Mouse (Mus musculus): ENCODE results near the gene 2900011O08Rik. TPM values are rescaled to one million over a fixed set of nuclear protein-coding genes. Genes with fewer than 3 reads are reported as not detected.
"Not testable (repeated sequence)": the region's sequence is repeated elsewhere in the genome, so short reads cannot be mapped to it uniquely, and the experiment has no call there.

Gene 2900011O08Rik
- polyA plus RNA-seq, 1 experiment from 2014 or later = 45.5 TPM

DNA sequence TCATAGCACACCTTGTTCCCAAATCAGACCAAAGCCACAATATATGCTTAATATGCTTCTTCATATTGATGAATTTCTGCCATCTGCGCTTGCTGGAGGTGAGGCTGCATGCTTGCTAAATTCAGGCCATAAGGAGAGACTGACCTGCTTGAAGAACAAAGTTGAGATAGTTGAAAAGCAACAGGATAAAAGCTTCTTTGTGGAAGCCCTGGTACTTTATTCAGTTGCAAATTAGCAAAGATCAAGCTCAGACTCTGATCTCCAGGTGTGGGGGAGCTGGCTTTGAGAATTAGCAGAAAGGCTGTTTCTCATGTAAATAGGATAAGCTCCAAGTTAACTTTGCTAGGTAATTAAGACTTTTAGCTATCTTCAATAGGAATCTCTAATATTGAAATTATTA is 9.4 kb upstream of the 2900011O08Rik start:
- not testable (repeated sequence) for H3K4me3 ChIP-seq (replicated peaks); H3K9me3 ChIP-seq; H3K36me3 ChIP-seq (replicated peaks); H3K9ac ChIP-seq; H3K27me3 ChIP-seq; H3K4me2 ChIP-seq; ATAC-seq (ENCODE audit: low FRiP score); H3K27ac ChIP-seq; H3K4me1 ChIP-seq
- WGBS = 47% methylated on average over 1 of the region's 1 CpGs

DNA sequence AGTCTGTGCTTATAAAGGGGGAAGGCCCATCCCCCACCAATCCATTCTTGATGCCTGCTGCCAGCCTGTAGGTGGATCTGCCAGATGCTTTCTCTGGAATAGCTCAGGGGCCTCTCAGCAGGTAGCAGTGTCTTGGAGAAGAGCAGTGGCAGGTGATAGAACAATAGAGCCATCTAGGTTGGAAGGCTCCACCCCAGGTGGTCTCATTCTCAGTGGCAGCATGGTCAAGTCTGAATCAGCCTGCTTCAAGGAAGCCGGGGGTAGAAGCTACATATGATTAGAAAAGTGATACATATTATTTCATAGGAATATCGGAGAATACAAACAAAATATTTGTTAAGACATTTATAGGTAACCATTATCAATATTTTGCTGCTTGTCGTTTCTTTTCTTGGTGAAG is 4.7 kb upstream of the 2900011O08Rik start:
- not testable (repeated sequence) for ATAC-seq (ENCODE audit: low FRiP score); H3K4me1 ChIP-seq; H3K36me3 ChIP-seq (replicated peaks); H3K4me2 ChIP-seq; H3K9me3 ChIP-seq; H3K9ac ChIP-seq; H3K4me3 ChIP-seq (replicated peaks); H3K27me3 ChIP-seq; H3K27ac ChIP-seq
- WGBS = 72% methylated on average over 3 of the region's 3 CpGs

DNA sequence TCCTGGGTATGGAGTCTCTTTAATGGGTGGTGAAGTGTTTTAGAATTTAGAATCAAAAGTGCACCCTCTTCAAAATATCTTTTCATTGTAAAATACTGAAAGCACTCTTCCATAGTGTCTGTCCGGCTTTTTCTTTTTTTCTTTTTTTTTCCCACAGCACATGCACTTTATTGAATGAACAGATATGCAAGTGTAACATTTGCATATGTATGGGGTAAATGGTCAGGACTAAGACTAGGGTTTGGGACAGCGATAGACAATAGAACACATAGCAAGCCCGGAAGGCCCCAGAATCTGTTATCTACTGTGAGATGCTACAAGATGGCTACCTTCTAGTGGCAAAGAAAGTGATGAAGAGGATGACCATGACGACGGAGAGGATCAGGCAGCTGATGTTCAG is 3.2 kb upstream of the 2900011O08Rik start:
- Histone ChIP-seq H3K4me3 (replicated peaks) (no peak overlapping the region), H3K4me1 (peaks cover 11% of the 10 kb centered on the region; the same call in 1 of the 2 replicates), H3K27me3 (no peaks in the 10 kb centered on the region), H3K9me3 (no peaks in the 10 kb centered on the region), H3K27ac (no peak overlapping the region), H3K9ac (no peak overlapping the region), H3K36me3 (replicated peaks) (no peaks in the 10 kb centered on the region), H3K4me2 (no peak overlapping the region)
- no peak for ATAC-seq (ENCODE audit: low FRiP score)
- WGBS = 78% methylated on average over 5 of the region's 5 CpGs

DNA sequence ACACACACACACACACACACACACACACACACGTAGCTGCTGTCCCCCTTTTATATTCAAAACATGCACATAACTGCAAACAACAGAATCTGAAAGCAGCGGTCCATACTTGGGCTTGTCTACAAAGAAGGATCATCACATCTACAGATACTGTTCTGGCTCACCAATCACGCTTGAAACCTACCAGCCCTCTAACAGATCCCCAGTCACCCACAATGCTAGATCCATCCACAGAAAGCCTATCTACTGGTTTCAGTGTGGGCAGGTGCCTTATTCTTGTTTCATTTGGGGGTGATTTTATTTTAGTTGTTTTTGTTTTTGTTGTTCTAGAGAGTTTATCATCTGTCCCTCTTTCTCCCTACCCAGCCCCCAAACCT is 219 bp upstream of the 2900011O08Rik start:
- Histone ChIP-seq H3K27me3 (no peaks in the 10 kb centered on the region), H3K27ac (peak overlapping the region; percentile 89), H3K9me3 (no peaks in the 10 kb centered on the region), H3K4me1 (peaks cover 11% of the 10 kb centered on the region; the same call in 1 of the 2 replicates), H3K9ac (peak overlapping the region; percentile 79), H3K4me3 (replicated peaks) (peak overlapping the region; percentile 64), H3K4me2 (peak overlapping the region; percentile 69), H3K36me3 (replicated peaks) (no peaks in the 10 kb centered on the region)
- peak; percentile 64 for ATAC-seq (ENCODE audit: low FRiP score)
- 38% methylated on average over 3 of the region's 3 CpGs for WGBS

DNA sequence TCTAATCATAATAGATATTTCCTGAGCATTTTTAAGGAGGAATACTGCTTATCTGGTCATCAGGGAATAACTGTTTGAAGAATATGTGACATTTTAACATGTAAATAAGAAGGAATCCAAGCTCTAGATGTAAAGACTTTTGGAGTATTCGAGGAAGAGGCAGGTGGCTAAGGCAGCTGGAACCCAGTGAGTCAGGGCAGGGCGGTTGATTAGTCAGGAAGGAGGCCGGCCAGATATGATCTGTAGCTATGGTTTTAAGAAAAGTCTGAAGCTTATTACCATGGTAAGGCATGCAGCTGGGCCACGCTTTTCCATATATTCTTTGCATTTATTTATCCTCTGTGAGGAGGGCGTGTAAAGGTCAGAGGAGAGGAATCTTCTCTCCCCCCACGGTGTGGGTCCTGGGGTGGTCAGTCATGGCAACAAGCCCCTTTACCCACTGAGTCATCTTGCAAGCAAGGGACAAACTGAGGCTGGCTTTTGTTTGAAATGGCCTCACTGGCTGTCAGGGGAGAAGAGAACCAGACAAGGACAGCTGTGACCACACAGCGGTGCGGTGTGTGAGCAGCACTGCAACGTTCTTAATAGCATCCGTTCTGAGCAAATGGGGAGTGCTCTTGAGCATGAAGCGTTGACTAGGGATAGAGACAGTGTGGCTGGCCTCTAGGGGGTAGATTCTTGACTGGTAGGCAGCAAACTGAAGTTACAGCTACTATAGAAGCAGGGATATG is 6.3 kb downstream of the 2900011O08Rik start:
- H3K4me2 ChIP-seq = no peak overlapping the region
- no peak overlapping the region for H3K9ac ChIP-seq
- no peaks in the 10 kb centered on the region for H3K27me3 ChIP-seq
- WGBS = 88% methylated on average over 11 of the region's 11 CpGs
- H3K27ac ChIP-seq = no peak overlapping the region
- H3K4me1 ChIP-seq = 0 out of 2 replicates have a peak, but pooled peaks cover 1% of the 10 kb centered on the region
- H3K36me3 ChIP-seq (replicated peaks) = no peaks in the 10 kb centered on the region
- no peaks in the 10 kb centered on the region for H3K9me3 ChIP-seq
- no peak overlapping the region for H3K4me3 ChIP-seq (replicated peaks)
- ATAC-seq (ENCODE audit: low FRiP score) = no peak

DNA sequence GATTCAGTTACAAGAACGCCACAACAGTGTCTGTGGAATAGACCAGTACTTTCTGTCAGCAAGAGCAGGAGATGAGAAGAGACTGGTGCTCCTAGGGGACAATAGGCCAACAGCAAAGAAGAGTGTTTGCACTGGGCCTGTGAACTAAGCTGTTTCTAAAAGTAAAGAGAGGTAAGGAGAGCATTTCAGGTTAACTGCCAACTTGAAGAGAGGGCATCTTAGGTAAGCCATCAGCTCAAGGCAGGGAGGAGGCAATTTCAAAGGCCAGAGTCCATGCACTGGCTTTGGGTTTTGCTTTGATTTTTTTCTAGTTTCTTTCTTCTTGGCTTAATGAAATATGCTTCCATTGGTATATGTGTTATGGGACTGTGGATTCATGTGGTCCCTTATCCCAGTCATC is 7.7 kb downstream of the 2900011O08Rik start:
- Histone ChIP-seq H3K9me3 (no peaks in the 10 kb centered on the region), H3K36me3 (replicated peaks) (no peaks in the 10 kb centered on the region), H3K4me3 (replicated peaks) (no peak overlapping the region), H3K27me3 (no peaks in the 10 kb centered on the region), H3K27ac (no peak overlapping the region), H3K4me1 (no peaks in the 10 kb centered on the region), H3K4me2 (no peak overlapping the region), H3K9ac (no peak overlapping the region)
- WGBS = 86% methylated on average over 1 of the region's 1 CpGs
- no peak for ATAC-seq (ENCODE audit: low FRiP score)

DNA sequence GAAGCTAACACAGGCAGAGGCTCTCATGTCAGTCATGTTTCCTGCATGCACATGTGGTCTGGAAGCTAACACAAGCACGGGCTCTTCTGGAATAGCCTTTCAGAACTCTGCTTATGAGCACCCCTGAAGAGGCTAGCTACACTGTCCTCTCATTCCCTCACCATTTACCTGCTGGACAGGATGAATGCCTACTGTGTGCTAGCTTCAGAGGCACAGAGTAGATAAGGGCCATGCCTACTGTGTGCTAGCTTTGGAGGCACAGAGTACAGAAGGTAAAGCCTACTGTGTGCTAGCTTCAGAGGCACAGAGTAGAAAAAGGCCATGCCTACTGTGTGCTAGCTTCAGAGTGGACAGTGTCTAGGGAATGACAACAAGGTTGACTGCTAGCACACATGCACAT is 8.1 kb downstream of the 2900011O08Rik start:
- no peak for ATAC-seq (ENCODE audit: low FRiP score)
- H3K9me3 ChIP-seq = no peaks in the 10 kb centered on the region
- no peak overlapping the region for H3K27ac ChIP-seq
- H3K4me3 ChIP-seq (replicated peaks) = no peak overlapping the region
- H3K9ac ChIP-seq = no peak overlapping the region
- WGBS = 79% methylated on average over 1 of the region's 1 CpGs
- no peaks in the 10 kb centered on the region for H3K36me3 ChIP-seq (replicated peaks)
- H3K27me3 ChIP-seq = no peaks in the 10 kb centered on the region
- no peak overlapping the region for H3K4me2 ChIP-seq
- H3K4me1 ChIP-seq = no peaks in the 10 kb centered on the region

DNA sequence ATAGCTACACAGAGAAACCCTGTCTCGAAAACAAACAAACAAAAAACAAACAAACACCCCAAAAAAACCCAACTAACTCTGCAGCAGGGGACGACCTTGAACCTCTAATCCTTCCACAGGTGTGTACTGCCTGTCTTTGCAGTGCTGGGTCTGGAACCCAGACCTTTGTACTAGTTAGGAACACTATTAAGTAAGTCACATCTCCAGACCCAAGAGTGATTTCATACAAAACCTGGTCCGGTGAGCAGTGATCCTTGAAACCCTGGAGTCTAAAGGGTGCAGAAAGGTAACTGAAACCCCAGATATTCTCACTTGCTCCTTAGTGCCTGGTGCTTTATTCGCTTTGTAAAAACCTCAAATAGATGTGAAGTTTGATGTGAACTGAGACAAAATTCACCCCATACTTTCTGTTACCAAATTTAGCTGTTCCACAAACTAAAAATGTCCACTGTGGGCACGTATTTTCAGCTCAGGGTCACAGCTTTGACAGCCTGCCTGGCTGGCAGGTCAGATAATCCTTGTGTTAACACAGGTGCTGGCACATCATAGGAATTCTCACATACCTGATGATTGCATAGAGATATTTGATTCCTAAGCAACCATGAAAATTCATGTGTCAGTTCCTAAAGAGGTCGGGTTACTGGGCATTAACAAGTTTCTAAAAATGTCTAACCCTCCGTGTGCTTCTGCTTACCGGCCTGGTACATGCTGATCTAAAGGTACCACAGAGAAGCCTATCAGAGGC is 17.2 kb downstream of the 2900011O08Rik start:
- no peak overlapping the region for H3K4me3 ChIP-seq (replicated peaks)
- H3K36me3 ChIP-seq (replicated peaks) = no peaks in the 10 kb centered on the region
- no peaks in the 10 kb centered on the region for H3K9me3 ChIP-seq
- H3K4me2 ChIP-seq = no peak overlapping the region
- no peak for ATAC-seq (ENCODE audit: low FRiP score)
- H3K27me3 ChIP-seq = no peaks in the 10 kb centered on the region
- H3K27ac ChIP-seq = no peak overlapping the region
- 74% methylated on average over 8 of the region's 8 CpGs for WGBS
- H3K9ac ChIP-seq = no peak overlapping the region
- no peaks in the 10 kb centered on the region for H3K4me1 ChIP-seq

DNA sequence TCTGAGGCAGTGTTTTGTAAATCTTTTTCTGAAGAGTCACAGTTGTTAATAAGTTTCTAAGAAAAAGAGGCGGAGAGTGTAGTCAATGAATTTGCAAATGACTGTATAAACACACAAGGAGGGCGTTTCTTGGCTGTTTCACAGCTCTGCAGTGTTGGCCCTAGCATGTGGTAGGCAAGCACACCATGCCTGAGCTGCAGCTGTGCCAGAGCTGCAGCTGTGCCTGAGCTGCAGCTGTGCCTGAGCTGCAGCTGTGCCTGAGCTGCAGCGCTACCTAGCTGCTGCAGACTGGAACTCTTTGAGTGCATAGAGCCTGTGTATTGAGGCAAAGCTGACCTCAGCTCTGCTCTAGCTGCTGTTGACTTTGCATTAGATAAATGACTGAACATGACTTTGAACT is 17.8 kb downstream of the 2900011O08Rik start:
- no peak overlapping the region for H3K9ac ChIP-seq
- H3K4me1 ChIP-seq = no peaks in the 10 kb centered on the region
- H3K4me3 ChIP-seq (replicated peaks) = no peak overlapping the region
- H3K27me3 ChIP-seq = no peaks in the 10 kb centered on the region
- H3K36me3 ChIP-seq (replicated peaks) = no peaks in the 10 kb centered on the region
- ATAC-seq (ENCODE audit: low FRiP score) = peak; percentile 33; the same call in 1 of the 2 replicates
- WGBS = 39% methylated on average over 3 of the region's 3 CpGs
- H3K27ac ChIP-seq = no peak overlapping the region
- H3K4me2 ChIP-seq = no peak overlapping the region
- H3K9me3 ChIP-seq = no peaks in the 10 kb centered on the region

DNA sequence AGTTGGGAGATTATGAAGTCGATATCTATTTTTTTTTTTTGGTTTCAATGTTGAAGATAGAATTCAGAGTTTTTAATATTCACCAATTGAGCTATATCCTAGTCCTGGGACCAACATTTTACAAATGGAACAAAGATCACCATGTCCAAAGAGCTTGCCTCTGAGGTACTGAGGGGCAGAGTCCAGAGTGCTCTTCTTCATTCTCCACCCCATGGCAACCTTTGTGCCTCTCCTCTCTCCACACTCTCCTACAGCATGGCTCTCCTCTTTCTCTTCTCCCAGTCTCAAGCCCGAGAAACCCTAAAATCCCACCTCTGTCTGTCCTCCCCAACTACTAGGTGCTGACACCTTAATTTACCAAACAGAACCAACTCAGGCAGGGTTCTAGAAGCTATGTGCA is 18.3 kb downstream of the 2900011O08Rik start:
- WGBS = 89% methylated on average over 2 of the region's 2 CpGs
- ATAC-seq (ENCODE audit: low FRiP score) = no peak
- Histone ChIP-seq H3K4me1 (no peaks in the 10 kb centered on the region), H3K27me3 (no peaks in the 10 kb centered on the region), H3K9me3 (no peaks in the 10 kb centered on the region), H3K4me3 (replicated peaks) (no peak overlapping the region), H3K36me3 (replicated peaks) (no peaks in the 10 kb centered on the region), H3K4me2 (no peak overlapping the region), H3K27ac (no peak overlapping the region), H3K9ac (no peak overlapping the region)

DNA sequence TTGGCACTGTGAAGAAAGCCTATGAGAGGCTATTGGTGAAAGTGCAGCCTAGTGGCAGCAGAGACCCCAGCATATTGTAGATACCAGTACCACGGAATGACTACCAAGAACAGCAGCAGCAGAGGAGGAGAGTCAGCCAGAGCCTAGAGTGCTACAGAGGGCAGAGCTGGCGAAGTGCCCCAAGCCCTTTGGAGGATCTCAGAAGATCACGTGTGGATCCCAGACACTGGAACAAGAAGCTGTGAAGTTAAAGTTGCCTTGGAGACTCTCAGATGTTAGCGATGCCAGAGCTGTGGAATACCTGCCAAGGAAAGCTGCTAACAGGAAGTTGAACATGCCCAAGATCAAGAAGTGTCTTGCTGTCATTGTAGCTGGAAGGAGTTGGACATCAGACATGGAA is 18.9 kb downstream of the 2900011O08Rik start:
- Histone ChIP-seq H3K9me3 (no peaks in the 10 kb centered on the region), H3K4me3 (replicated peaks) (no peak overlapping the region), H3K27ac (no peak overlapping the region), H3K9ac (no peak overlapping the region), H3K4me1 (no peaks in the 10 kb centered on the region), H3K4me2 (no peak overlapping the region), H3K27me3 (no peaks in the 10 kb centered on the region), H3K36me3 (replicated peaks) (no peaks in the 10 kb centered on the region)
- 89% methylated on average over 4 of the region's 4 CpGs for WGBS
- no peak for ATAC-seq (ENCODE audit: low FRiP score)

DNA sequence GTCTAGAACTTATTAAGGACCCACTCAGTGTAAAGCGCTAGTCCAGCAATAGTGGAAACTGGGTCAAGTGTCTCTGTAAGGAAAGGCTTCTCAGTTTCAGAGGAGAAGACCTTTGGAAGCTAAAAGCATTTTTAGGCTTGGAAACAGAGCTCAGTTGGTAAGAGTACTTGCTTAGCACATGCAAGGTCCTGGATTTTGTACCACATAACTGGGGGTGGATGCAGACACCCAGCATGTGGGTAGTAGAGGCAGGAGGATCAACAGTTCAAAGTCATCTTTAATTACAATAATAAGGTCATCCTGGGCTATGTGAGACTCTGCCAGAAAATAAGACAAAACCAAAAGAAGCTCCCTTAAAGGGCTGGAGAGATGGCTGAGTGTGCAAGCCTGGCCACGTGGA is 21.7 kb downstream of the 2900011O08Rik start:
- no peak overlapping the region for H3K4me2 ChIP-seq
- no peaks in the 10 kb centered on the region for H3K9me3 ChIP-seq
- H3K4me1 ChIP-seq = no peaks in the 10 kb centered on the region
- H3K27me3 ChIP-seq = no peaks in the 10 kb centered on the region
- no peak overlapping the region for H3K9ac ChIP-seq
- ATAC-seq (ENCODE audit: low FRiP score) = no peak
- H3K27ac ChIP-seq = no peak overlapping the region
- WGBS = 72% methylated on average over 2 of the region's 2 CpGs
- H3K4me3 ChIP-seq (replicated peaks) = no peak overlapping the region
- H3K36me3 ChIP-seq (replicated peaks) = no peaks in the 10 kb centered on the region

DNA sequence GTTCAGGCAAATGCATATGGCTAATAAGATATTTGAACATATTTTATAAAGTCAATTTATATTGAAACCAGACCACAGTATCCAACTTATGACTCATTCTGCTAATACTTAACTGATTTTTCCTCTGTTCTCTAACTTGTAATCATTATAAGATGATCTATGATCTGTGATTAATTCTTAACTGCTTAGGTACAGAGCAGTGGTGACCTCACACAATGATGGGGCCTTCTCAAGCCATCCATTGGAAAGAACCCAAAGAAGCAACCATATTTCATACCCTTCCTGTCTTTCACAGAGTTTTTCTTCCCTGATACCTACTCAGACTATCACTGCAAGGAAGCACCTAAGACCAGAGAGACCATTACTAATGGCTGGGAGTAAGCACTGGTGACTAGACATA is 22.3 kb downstream of the 2900011O08Rik start:
- no peaks in the 10 kb centered on the region for H3K9me3 ChIP-seq
- H3K9ac ChIP-seq = no peak overlapping the region
- no peaks in the 10 kb centered on the region for H3K27me3 ChIP-seq
- H3K4me1 ChIP-seq = no peaks in the 10 kb centered on the region
- ATAC-seq (ENCODE audit: low FRiP score) = no peak
- H3K4me3 ChIP-seq (replicated peaks) = no peak overlapping the region
- no peak overlapping the region for H3K4me2 ChIP-seq
- no peaks in the 10 kb centered on the region for H3K36me3 ChIP-seq (replicated peaks)
- no peak overlapping the region for H3K27ac ChIP-seq

Data from forebrain, embryonic 12.5 days (tissue).